Mouse (Mus musculus) liver, embryonic 15.5 days (tissue): ENCODE measurements around the gene Nfe2l3. TPM values are rescaled to one million over a fixed set of nuclear protein-coding genes. Genes with fewer than 3 reads are reported as not detected.
A peak's percentile ranks its signal among the peaks of the same experiment; 100 is the strongest.

Experiments
- ATAC-seq: fragments of 200-750 bp; cut with Nextera tagmentation; 2 replicates; pipeline ENCODE4 v1.8.0; 2017; ENCODE audit warnings: moderate number of reproducible peaks, mild to moderate bottlenecking, moderate library complexity; ENCODE audit not compliant: insufficient read depth
- H3K27ac ChIP-seq: fragments of 300-500 bp; sonication (generic); replicated peaks from 2 replicates; pipeline ENCODE4 v1.5.1; 2015; ENCODE audit warnings: mild to moderate bottlenecking, inconsistent platforms
- H3K27me3 ChIP-seq: fragments of 300-500 bp; sonication (generic); 2 replicates; pipeline ENCODE4 v1.6.1; 2015; ENCODE audit warnings: mild to moderate bottlenecking, inconsistent platforms
- H3K36me3 ChIP-seq: fragments of 300-500 bp; sonication (generic); replicated peaks from 2 replicates; pipeline ENCODE4 v1.6.1; 2015; ENCODE audit warnings: moderate library complexity, mild to moderate bottlenecking, inconsistent platforms
- H3K4me1 ChIP-seq: fragments of 300-500 bp; sonication (generic); replicated peaks from 2 replicates; pipeline ENCODE4 v1.6.1; 2015; ENCODE audit warnings: inconsistent platforms
- H3K4me2 ChIP-seq: fragments of 300-500 bp; sonication (generic); 2 replicates; pipeline ENCODE4 v1.6.1; 2015; ENCODE audit warnings: moderate library complexity, mild to moderate bottlenecking, inconsistent platforms
- H3K4me3 ChIP-seq: fragments of 300-500 bp; sonication (generic); replicated peaks from 2 replicates; pipeline ENCODE4 v1.5.1; 2015; ENCODE audit warnings: mild to moderate bottlenecking, inconsistent platforms
- H3K9ac ChIP-seq: fragments of 300-500 bp; sonication (generic); 2 replicates; pipeline ENCODE4 v1.6.1; 2015; ENCODE audit warnings: moderate library complexity, mild to moderate bottlenecking, inconsistent platforms
- H3K9me3 ChIP-seq: fragments of 300-500 bp; sonication (generic); replicated peaks from 2 replicates; pipeline ENCODE4 v1.6.1; 2016; ENCODE audit warnings: inconsistent platforms
- WGBS: fragments of 180-500 bp; shearing (Covaris S2); methylation state at CpG from one replicate; pipeline ENCODE4 v1.1.7; 2015; ENCODE audit warnings: mixed read lengths; ENCODE audit not compliant: insufficient replicate concordance; 5-methylcytosine and 5-hydroxymethylcytosine counted together
- polyA plus RNA-seq: library from polyadenylated mRNA; unstranded; fragments of >200 nt; fragmentation: Nextera tagmentation; extraction: Ambion mirVana; gene quantifications from 2 replicates; pipeline ENCODE4 v1.2.1, GENCODE M21; 2015

The Nfe2l3 gene
- polyA plus RNA-seq, 1 experiment from 2014 or later: 0.17 TPM

DNA sequence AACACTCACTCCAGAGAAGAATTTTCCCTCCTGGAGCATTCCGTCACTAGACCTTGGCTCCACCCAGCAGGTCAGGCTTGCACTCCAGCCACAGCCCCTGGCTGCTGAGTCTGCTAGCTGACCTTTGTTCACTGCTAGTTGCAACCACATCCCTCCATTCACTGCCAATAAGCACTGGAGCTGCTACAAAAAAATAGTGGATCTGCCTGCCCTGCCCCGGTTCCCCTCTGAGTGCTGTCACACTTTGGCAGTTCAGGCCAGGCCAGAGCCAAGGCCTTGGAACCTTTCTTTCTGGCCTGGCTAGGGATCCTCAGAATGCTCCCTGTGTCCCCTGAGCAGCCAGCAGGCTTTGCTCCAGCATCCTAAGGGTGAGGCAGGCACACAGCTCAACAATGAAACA lies 57.3 kb downstream of the Nfe2l3 start:
- H3K9me3 ChIP-seq: no peaks in the 10 kb centered on the region
- no peaks in the 10 kb centered on the region for H3K27me3 ChIP-seq
- 66% methylated on average over 2 of the region's 2 CpGs for WGBS
- H3K4me3 ChIP-seq: no peak overlapping the region
- peak; percentile 40; the same call in 1 of the 2 replicates for ATAC-seq
- H3K9ac ChIP-seq: no peak overlapping the region
- peaks cover 10% of the 10 kb centered on the region for H3K4me1 ChIP-seq
- H3K36me3 ChIP-seq: no peaks in the 10 kb centered on the region
- no peak overlapping the region for H3K27ac ChIP-seq
- H3K4me2 ChIP-seq: no peak overlapping the region

DNA sequence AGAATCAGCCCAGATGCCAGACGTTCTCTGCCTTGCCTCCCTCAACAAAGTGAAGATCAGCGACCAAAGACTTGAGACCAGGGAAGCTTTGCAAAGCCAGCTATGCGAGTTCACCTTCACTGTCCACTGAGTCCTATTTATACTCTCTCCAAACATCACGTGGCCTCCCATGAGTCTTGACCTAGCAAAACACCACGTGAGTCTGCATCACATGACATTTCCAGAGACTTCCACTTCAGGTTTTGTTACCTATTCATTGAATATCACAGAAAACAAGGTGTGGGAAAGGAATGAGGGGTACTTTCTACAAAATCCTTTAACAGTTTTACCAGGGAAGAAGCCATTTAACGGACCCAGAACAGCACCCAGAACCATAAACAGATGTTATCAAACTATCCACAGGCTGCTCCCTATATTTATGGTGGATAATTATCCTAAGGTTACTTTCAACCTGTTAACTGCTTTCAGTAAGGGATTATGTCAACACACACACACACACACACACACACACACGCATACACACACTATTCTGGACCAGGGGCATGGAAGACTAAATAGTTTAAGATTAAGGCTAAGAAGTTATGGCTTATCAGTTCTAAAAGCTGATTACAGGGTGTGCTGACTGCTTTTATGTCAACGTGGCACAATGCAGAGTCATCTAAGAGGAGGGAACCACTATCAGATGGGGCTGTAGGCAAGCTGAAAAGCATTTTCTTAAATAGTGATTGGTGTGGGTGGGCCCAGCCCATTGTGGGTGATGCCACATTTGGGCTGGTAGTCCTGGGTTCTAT lies 65.0 kb downstream of the Nfe2l3 start:
- Histone ChIP-seq H3K4me3 (no peak overlapping the region), H3K4me1 (no peaks in the 10 kb centered on the region), H3K4me2 (no peak overlapping the region), H3K27ac (no peak overlapping the region), H3K36me3 (no peaks in the 10 kb centered on the region), H3K27me3 (no peaks in the 10 kb centered on the region), H3K9ac (no peak overlapping the region), H3K9me3 (no peaks in the 10 kb centered on the region)
- no peak for ATAC-seq
- WGBS: 54% methylated on average over 8 of the region's 8 CpGs

DNA sequence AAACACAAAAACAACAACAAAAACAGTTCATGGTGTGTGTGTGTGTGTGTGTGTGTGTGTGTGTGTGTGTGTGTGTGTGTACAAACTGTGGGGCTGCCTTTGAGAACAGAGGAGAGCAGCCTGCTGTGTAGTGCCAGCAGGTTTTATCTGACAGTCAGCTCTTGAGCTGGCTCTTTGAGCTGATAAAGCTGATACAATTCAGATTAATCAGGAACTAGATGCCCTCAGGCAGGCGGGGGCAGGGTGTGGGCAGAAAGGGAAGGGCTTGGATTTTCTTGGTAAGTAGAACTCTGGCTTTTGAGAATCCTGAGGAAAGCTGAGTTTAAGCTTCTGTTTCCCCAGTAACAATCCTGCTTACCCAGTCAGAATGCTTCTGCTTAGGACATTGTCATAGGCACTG lies 73.2 kb downstream of the Nfe2l3 start:
- ATAC-seq: no peak
- Histone ChIP-seq H3K36me3 (no peaks in the 10 kb centered on the region), H3K4me3 (no peak overlapping the region), H3K4me2 (no peak overlapping the region), H3K9ac (no peak overlapping the region), H3K9me3 (no peaks in the 10 kb centered on the region), H3K27me3 (no peaks in the 10 kb centered on the region), H3K27ac (no peak overlapping the region), H3K4me1 (peaks cover 6% of the 10 kb centered on the region; the same call in 1 of the 2 replicates)
- 32% methylated on average over 1 of the region's 1 CpGs for WGBS

- no peak overlapping the region for H3K4me2 ChIP-seq
- H3K4me1 ChIP-seq: peaks cover 6% of the 10 kb centered on the region; the same call in 1 of the 2 replicates
- no peak overlapping the region for H3K9ac ChIP-seq
- H3K4me3 ChIP-seq: no peak overlapping the region
- H3K9me3 ChIP-seq: no peaks in the 10 kb centered on the region
- 64% methylated on average over 2 of the region's 2 CpGs for WGBS
- no peaks in the 10 kb centered on the region for H3K27me3 ChIP-seq
- no peak overlapping the region for H3K27ac ChIP-seq
- no peaks in the 10 kb centered on the region for H3K36me3 ChIP-seq
- no peak for ATAC-seq
Measured at GRCm38 (mm10) chr6:51507556-51507955, 75.1 kb downstream of the Nfe2l3 start.

Other genes with a start within 250 kb of the Nfe2l3 start
- gene Hnrnpa2b1, start 37.2 kb downstream of the Nfe2l3 start, polyA plus RNA-seq: 752 and 787 TPM in 2 replicates
- gene Cbx3, start 37.7 kb downstream of the Nfe2l3 start, polyA plus RNA-seq: 161 and 199 TPM in 2 replicates
- 7.7 and 8.0 TPM in 2 replicates for gene Snx10, start 91.2 kb downstream of the Nfe2l3 start, polyA plus RNA-seq